Mouse (Mus musculus): Measurements from ENCODE around the gene Rnf113a2. TPM values are rescaled to one million over a fixed set of nuclear protein-coding genes. Genes with fewer than 3 reads are reported as not detected.

Gene Rnf113a2
- polyA plus RNA-seq, 1 experiment from 2014 or later: 21.6 TPM

GRCm38 (mm10) chr12:84448181-84448580 is 31.2 kb downstream of the Rnf113a2 start:
- no peak overlapping the region for H3K27ac ChIP-seq (replicated peaks)
- TF ChIP-seq EP300 (optimal IDR thresholded peaks at IDR 0.05) (no peak), CTCF (IDR thresholded peaks at IDR 0.05; ENCODE audit: low read depth) (no peak)
- no peak for DNase-seq (ENCODE audit: low spot score)
- H3K27me3 ChIP-seq (ENCODE audit: control insufficient read depth, insufficient read depth, low read length): no peaks in the 10 kb centered on the region
- no peaks in the 10 kb centered on the region for H3K9me3 ChIP-seq (ENCODE audit: control insufficient read depth, low read length)
- no peak overlapping the region for H3K4me2 ChIP-seq (replicated peaks; ENCODE audit: low read depth)
- no peak overlapping the region for H3K4me3 ChIP-seq (ENCODE audit: low read depth, low read length)
- 83% methylated on average over 6 of the region's 6 CpGs for WGBS
- H3K9ac ChIP-seq (ENCODE audit: low read length): no peak overlapping the region
- no peak for ATAC-seq (ENCODE audit: low FRiP score, low TSS enrichment)
- H3K4me1 ChIP-seq (replicated peaks; ENCODE audit: control insufficient read depth, insufficient read depth): no peaks in the 10 kb centered on the region
- H3K36me3 ChIP-seq (ENCODE audit: control insufficient read depth, insufficient read depth, low read length): no peaks in the 10 kb centered on the region

GRCm38 (mm10) chr12:84449887-84450286 is 32.9 kb downstream of the Rnf113a2 start:
- WGBS: 46% methylated on average over 10 of the region's 10 CpGs
- DNase-seq (ENCODE audit: low spot score) (no peak), ATAC-seq (ENCODE audit: low FRiP score, low TSS enrichment) (no peak)
- H3K4me1 ChIP-seq (replicated peaks; ENCODE audit: control insufficient read depth, insufficient read depth): no peaks in the 10 kb centered on the region
- H3K27me3 ChIP-seq (ENCODE audit: control insufficient read depth, insufficient read depth, low read length): no peaks in the 10 kb centered on the region
- TF ChIP-seq CTCF (IDR thresholded peaks at IDR 0.05; ENCODE audit: low read depth) (no peak), EP300 (optimal IDR thresholded peaks at IDR 0.05) (no peak)
- H3K4me3 ChIP-seq (ENCODE audit: low read depth, low read length): peak overlapping the region; percentile 54; the same call in 1 of the 2 replicates
- H3K9ac ChIP-seq (ENCODE audit: low read length): no peak overlapping the region
- no peak overlapping the region for H3K27ac ChIP-seq (replicated peaks)
- H3K36me3 ChIP-seq (ENCODE audit: control insufficient read depth, insufficient read depth, low read length): no peaks in the 10 kb centered on the region
- H3K9me3 ChIP-seq (ENCODE audit: control insufficient read depth, low read length): no peaks in the 10 kb centered on the region
- peak overlapping the region; percentile 57 for H3K4me2 ChIP-seq (replicated peaks; ENCODE audit: low read depth)

- Histone ChIP-seq H3K4me3 (ENCODE audit: low read depth, low read length) (peak overlapping the region; percentile 54), H3K36me3 (ENCODE audit: control insufficient read depth, insufficient read depth, low read length) (no peaks in the 10 kb centered on the region), H3K9me3 (ENCODE audit: control insufficient read depth, low read length) (no peaks in the 10 kb centered on the region), H3K27ac (replicated peaks) (peak overlapping the region; percentile 87), H3K27me3 (ENCODE audit: control insufficient read depth, insufficient read depth, low read length) (no peaks in the 10 kb centered on the region), H3K4me1 (replicated peaks; ENCODE audit: control insufficient read depth, insufficient read depth) (no peaks in the 10 kb centered on the region), H3K9ac (ENCODE audit: low read length) (peak overlapping the region; percentile 66), H3K4me2 (replicated peaks; ENCODE audit: low read depth) (peak overlapping the region; percentile 57)
- ATAC-seq (ENCODE audit: low FRiP score, low TSS enrichment): peak; percentile 39
- peak; percentile 67 for DNase-seq (ENCODE audit: low spot score)
- TF ChIP-seq EP300 (optimal IDR thresholded peaks at IDR 0.05) (no peak), CTCF (IDR thresholded peaks at IDR 0.05; ENCODE audit: low read depth) (no peak)
- WGBS: 0% methylated on average over 6 of the region's 6 CpGs
These were observed 33.3 kb downstream of the Rnf113a2 start for GRCm38 (mm10) chr12:84450351-84450717.

- ATAC-seq (ENCODE audit: low FRiP score, low TSS enrichment) (peak; percentile 99), DNase-seq (ENCODE audit: low spot score) (peak; percentile 97)
- WGBS: under 1% methylated on average over 49 of the region's 49 CpGs
- no peaks in the 10 kb centered on the region for H3K27me3 ChIP-seq (ENCODE audit: control insufficient read depth, insufficient read depth, low read length)
- H3K9ac ChIP-seq (ENCODE audit: low read length): peak within 1 kb of the TSS; percentile 66
- H3K27ac ChIP-seq (replicated peaks): peak within 1 kb of the TSS; percentile 87
- H3K36me3 ChIP-seq (ENCODE audit: control insufficient read depth, insufficient read depth, low read length): no peaks in the 10 kb centered on the region
- H3K4me1 ChIP-seq (replicated peaks; ENCODE audit: control insufficient read depth, insufficient read depth): no peaks in the 10 kb centered on the region
- no peaks in the 10 kb centered on the region for H3K9me3 ChIP-seq (ENCODE audit: control insufficient read depth, low read length)
- H3K4me2 ChIP-seq (replicated peaks; ENCODE audit: low read depth): peak within 1 kb of the TSS; percentile 64
- TF ChIP-seq CTCF (IDR thresholded peaks at IDR 0.05; ENCODE audit: low read depth) (no peak; the same call in 1 of the 2 replicates), EP300 (optimal IDR thresholded peaks at IDR 0.05) (no peak)
- H3K4me3 ChIP-seq (ENCODE audit: low read depth, low read length): peak within 1 kb of the TSS; percentile 54
These were observed 34.0 kb downstream of the Rnf113a2 start, which contains the start of the genes Aldh6a1 and Lin52 for GRCm38 (mm10) chr12:84450718-84451646. Gene Aldh6a1 (minus strand): TSS chr12:84451004. Gene Lin52 (plus strand): TSS chr12:84451422.

DNA sequence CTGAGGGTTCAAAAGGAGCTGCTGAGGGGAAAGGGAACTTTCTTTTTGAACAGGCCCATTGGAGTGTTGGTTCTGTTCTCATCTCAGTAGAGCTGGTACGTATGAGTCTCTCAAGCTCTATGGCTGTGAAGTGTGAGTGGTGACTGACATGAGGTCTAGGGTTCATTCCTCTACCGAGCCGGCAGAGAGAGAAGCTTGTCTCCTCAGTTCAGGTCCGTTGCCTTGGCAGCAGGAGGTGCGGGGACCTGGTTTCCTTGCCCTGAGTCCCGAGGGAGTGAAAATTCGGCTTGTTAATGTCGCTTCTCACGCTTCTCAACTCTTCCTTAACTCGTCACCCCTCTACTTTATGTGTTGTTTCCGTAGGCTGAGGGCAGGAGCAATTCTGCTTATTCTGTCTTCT is 34.8 kb downstream of the Rnf113a2 start:
- ATAC-seq (ENCODE audit: low FRiP score, low TSS enrichment) (no peak), DNase-seq (ENCODE audit: low spot score) (no peak)
- Histone ChIP-seq H3K27me3 (ENCODE audit: control insufficient read depth, insufficient read depth, low read length) (no peaks in the 10 kb centered on the region), H3K9ac (ENCODE audit: low read length) (peak overlapping the region; percentile 52), H3K4me1 (replicated peaks; ENCODE audit: control insufficient read depth, insufficient read depth) (no peaks in the 10 kb centered on the region), H3K4me3 (ENCODE audit: low read depth, low read length) (peak overlapping the region; percentile 49), H3K36me3 (ENCODE audit: control insufficient read depth, insufficient read depth, low read length) (no peaks in the 10 kb centered on the region; the same call in 1 of the 2 replicates), H3K27ac (replicated peaks) (0 out of 2 replicates have a peak overlapping the region, but pooled peaks have one; percentile 1), H3K4me2 (replicated peaks; ENCODE audit: low read depth) (peak overlapping the region; percentile 64), H3K9me3 (ENCODE audit: control insufficient read depth, low read length) (no peaks in the 10 kb centered on the region)
- no peak for TF ChIP-seq CTCF (IDR thresholded peaks at IDR 0.05; ENCODE audit: low read depth)
- TF ChIP-seq EP300 (optimal IDR thresholded peaks at IDR 0.05): no peak
- WGBS: 2% methylated on average over 11 of the region's 11 CpGs

DNA sequence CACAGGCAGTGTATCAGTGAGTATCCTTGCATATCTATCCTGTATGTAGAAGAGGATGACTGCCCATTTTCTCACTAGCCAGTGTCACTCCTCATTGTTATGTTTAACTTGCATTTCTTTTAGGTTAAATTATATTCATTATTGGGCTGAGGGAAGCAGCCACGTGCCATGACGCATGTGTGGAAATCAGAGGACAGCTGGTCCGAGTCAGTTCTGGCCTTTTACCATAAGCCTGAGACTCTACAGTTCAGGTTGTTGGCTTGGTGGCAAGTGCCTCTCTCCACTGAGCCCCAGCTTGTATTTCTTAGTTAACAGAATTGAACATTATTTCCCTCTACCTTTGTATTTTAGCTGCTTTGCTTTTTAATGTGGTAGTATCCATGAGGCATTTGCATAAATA is 39.9 kb downstream of the Rnf113a2 start:
- Histone ChIP-seq H3K4me2 (replicated peaks; ENCODE audit: low read depth) (no peak overlapping the region), H3K9ac (ENCODE audit: low read length) (no peak overlapping the region), H3K9me3 (ENCODE audit: control insufficient read depth, low read length) (no peaks in the 10 kb centered on the region), H3K27ac (replicated peaks) (no peak overlapping the region), H3K36me3 (ENCODE audit: control insufficient read depth, insufficient read depth, low read length) (peaks cover 2% of the 10 kb centered on the region; the same call in 1 of the 2 replicates), H3K27me3 (ENCODE audit: control insufficient read depth, insufficient read depth, low read length) (no peaks in the 10 kb centered on the region), H3K4me1 (replicated peaks; ENCODE audit: control insufficient read depth, insufficient read depth) (no peaks in the 10 kb centered on the region), H3K4me3 (ENCODE audit: low read depth, low read length) (no peak overlapping the region)
- TF ChIP-seq CTCF (IDR thresholded peaks at IDR 0.05; ENCODE audit: low read depth) (no peak), EP300 (optimal IDR thresholded peaks at IDR 0.05) (no peak)
- ATAC-seq (ENCODE audit: low FRiP score, low TSS enrichment) (no peak), DNase-seq (ENCODE audit: low spot score) (no peak)
- WGBS: 88% methylated on average over 3 of the region's 3 CpGs
